Mouse (Mus musculus): Measurements from ENCODE around the gene Fam160b1. TPM values are rescaled to one million over a fixed set of nuclear protein-coding genes. Genes with fewer than 3 reads are reported as not detected.

Gene Fam160b1
- polyA plus RNA-seq, 1 experiment from 2014 or later: 12.7 TPM

- Histone ChIP-seq H3K9me3 (replicated peaks; ENCODE audit: control insufficient read depth, low read length) (no peaks in the 10 kb centered on the region), H3K4me3 (ENCODE audit: low read depth, low read length) (peak overlapping the region; percentile 98), H3K4me1 (ENCODE audit: control insufficient read depth, insufficient read depth, low read length) (peaks cover 40% of the 10 kb centered on the region), H3K27ac (ENCODE audit: low read depth, low read length) (peak overlapping the region; percentile 96), H3K36me3 (ENCODE audit: control insufficient read depth, insufficient read depth, low read length) (no peaks in the 10 kb centered on the region), H3K27me3 (replicated peaks; ENCODE audit: control insufficient read depth, insufficient read depth, low read length) (no peaks in the 10 kb centered on the region), H3K4me2 (ENCODE audit: low read length) (peak overlapping the region; percentile 69), H3K9ac (ENCODE audit: low read length) (peak overlapping the region; percentile 99)
- peak; percentile 69 for DNase-seq (ENCODE audit: low spot score)
- ATAC-seq: peak; percentile 76
- WGBS: 0% methylated on average over 73 of the region's 78 CpGs
Observed at GRCm38 (mm10) chr19:57361131-57361938, 855 bp downstream of the Fam160b1 start.

- H3K9me3 ChIP-seq (replicated peaks; ENCODE audit: control insufficient read depth, low read length): no peaks in the 10 kb centered on the region
- DNase-seq (ENCODE audit: low spot score): no peak
- peak overlapping the region; percentile 98 for H3K4me3 ChIP-seq (ENCODE audit: low read depth, low read length)
- peak overlapping the region; percentile 96; the same call in 1 of the 2 replicates for H3K27ac ChIP-seq (ENCODE audit: low read depth, low read length)
- peak overlapping the region; percentile 99 for H3K9ac ChIP-seq (ENCODE audit: low read length)
- H3K4me1 ChIP-seq (ENCODE audit: control insufficient read depth, insufficient read depth, low read length): peaks cover 43% of the 10 kb centered on the region
- WGBS: 16% methylated on average over 3 of the region's 3 CpGs
- H3K27me3 ChIP-seq (replicated peaks; ENCODE audit: control insufficient read depth, insufficient read depth, low read length): no peaks in the 10 kb centered on the region
- H3K36me3 ChIP-seq (ENCODE audit: control insufficient read depth, insufficient read depth, low read length): no peaks in the 10 kb centered on the region
- no peak for ATAC-seq
- peak overlapping the region; percentile 69 for H3K4me2 ChIP-seq (ENCODE audit: low read length)
Observed at GRCm38 (mm10) chr19:57361939-57362307, 1.4 kb downstream of the Fam160b1 start.

GRCm38 (mm10) chr19:57362586-57362985 is 2.1 kb downstream of the Fam160b1 start:
- Histone ChIP-seq H3K9me3 (replicated peaks; ENCODE audit: control insufficient read depth, low read length) (no peaks in the 10 kb centered on the region), H3K36me3 (ENCODE audit: control insufficient read depth, insufficient read depth, low read length) (no peaks in the 10 kb centered on the region), H3K4me2 (ENCODE audit: low read length) (peak overlapping the region; percentile 69), H3K27me3 (replicated peaks; ENCODE audit: control insufficient read depth, insufficient read depth, low read length) (no peaks in the 10 kb centered on the region), H3K4me1 (ENCODE audit: control insufficient read depth, insufficient read depth, low read length) (peaks cover 44% of the 10 kb centered on the region), H3K27ac (ENCODE audit: low read depth, low read length) (no peak overlapping the region), H3K4me3 (ENCODE audit: low read depth, low read length) (peak overlapping the region; percentile 19), H3K9ac (ENCODE audit: low read length) (peak overlapping the region; percentile 38; the same call in 1 of the 2 replicates)
- 39% methylated on average over 5 of the region's 5 CpGs for WGBS
- DNase-seq (ENCODE audit: low spot score) (no peak), ATAC-seq (no peak)

GRCm38 (mm10) chr19:57363076-57363475 is 2.6 kb downstream of the Fam160b1 start:
- no peaks in the 10 kb centered on the region for H3K27me3 ChIP-seq (replicated peaks; ENCODE audit: control insufficient read depth, insufficient read depth, low read length)
- DNase-seq (ENCODE audit: low spot score) (no peak), ATAC-seq (no peak)
- H3K27ac ChIP-seq (ENCODE audit: low read depth, low read length): no peak overlapping the region
- H3K36me3 ChIP-seq (ENCODE audit: control insufficient read depth, insufficient read depth, low read length): no peaks in the 10 kb centered on the region
- H3K9ac ChIP-seq (ENCODE audit: low read length): peak overlapping the region; percentile 38; the same call in 1 of the 2 replicates
- H3K4me3 ChIP-seq (ENCODE audit: low read depth, low read length): peak overlapping the region; percentile 19
- H3K4me2 ChIP-seq (ENCODE audit: low read length): peak overlapping the region; percentile 69
- no peaks in the 10 kb centered on the region for H3K9me3 ChIP-seq (replicated peaks; ENCODE audit: control insufficient read depth, low read length)
- H3K4me1 ChIP-seq (ENCODE audit: control insufficient read depth, insufficient read depth, low read length): peaks cover 44% of the 10 kb centered on the region
- WGBS: 35% methylated on average over 7 of the region's 7 CpGs

GRCm38 (mm10) chr19:57363538-57363937 is 3.1 kb downstream of the Fam160b1 start:
- H3K4me3 ChIP-seq (ENCODE audit: low read depth, low read length): no peak overlapping the region
- ATAC-seq: no peak
- peaks cover 2% of the 10 kb centered on the region; the same call in 1 of the 2 replicates for H3K36me3 ChIP-seq (ENCODE audit: control insufficient read depth, insufficient read depth, low read length)
- 0 out of 2 replicates have a peak overlapping the region, but pooled peaks have one; percentile 38 for H3K9ac ChIP-seq (ENCODE audit: low read length)
- peak overlapping the region; percentile 69 for H3K4me2 ChIP-seq (ENCODE audit: low read length)
- peaks cover 44% of the 10 kb centered on the region for H3K4me1 ChIP-seq (ENCODE audit: control insufficient read depth, insufficient read depth, low read length)
- DNase-seq (ENCODE audit: low spot score): no peak
- 91% methylated on average over 7 of the region's 7 CpGs for WGBS
- no peaks in the 10 kb centered on the region for H3K27me3 ChIP-seq (replicated peaks; ENCODE audit: control insufficient read depth, insufficient read depth, low read length)
- H3K27ac ChIP-seq (ENCODE audit: low read depth, low read length): no peak overlapping the region
- no peaks in the 10 kb centered on the region for H3K9me3 ChIP-seq (replicated peaks; ENCODE audit: control insufficient read depth, low read length)

- H3K4me1 ChIP-seq (ENCODE audit: control insufficient read depth, insufficient read depth, low read length): peaks cover 40% of the 10 kb centered on the region
- H3K27ac ChIP-seq (ENCODE audit: low read depth, low read length): no peak overlapping the region
- no peaks in the 10 kb centered on the region for H3K27me3 ChIP-seq (replicated peaks; ENCODE audit: control insufficient read depth, insufficient read depth, low read length)
- no peak overlapping the region for H3K4me3 ChIP-seq (ENCODE audit: low read depth, low read length)
- DNase-seq (ENCODE audit: low spot score): no peak
- no peak for ATAC-seq
- no peak overlapping the region for H3K9ac ChIP-seq (ENCODE audit: low read length)
- no peaks in the 10 kb centered on the region for H3K9me3 ChIP-seq (replicated peaks; ENCODE audit: control insufficient read depth, low read length)
- 51% methylated on average over 11 of the region's 11 CpGs for WGBS
- H3K4me2 ChIP-seq (ENCODE audit: low read length): no peak overlapping the region
- H3K36me3 ChIP-seq (ENCODE audit: control insufficient read depth, insufficient read depth, low read length): peaks cover 18% of the 10 kb centered on the region; the same call in 1 of the 2 replicates
Observed at GRCm38 (mm10) chr19:57364942-57365673, 4.6 kb downstream of the Fam160b1 start.

- DNase-seq (ENCODE audit: low spot score) (no peak), ATAC-seq (no peak)
- no peak overlapping the region for H3K9ac ChIP-seq (ENCODE audit: low read length)
- peaks cover 26% of the 10 kb centered on the region for H3K36me3 ChIP-seq (ENCODE audit: control insufficient read depth, insufficient read depth, low read length)
- H3K4me1 ChIP-seq (ENCODE audit: control insufficient read depth, insufficient read depth, low read length): peaks cover 40% of the 10 kb centered on the region
- H3K4me2 ChIP-seq (ENCODE audit: low read length): no peak overlapping the region
- no peaks in the 10 kb centered on the region for H3K9me3 ChIP-seq (replicated peaks; ENCODE audit: control insufficient read depth, low read length)
- no peaks in the 10 kb centered on the region for H3K27me3 ChIP-seq (replicated peaks; ENCODE audit: control insufficient read depth, insufficient read depth, low read length)
- 44% methylated on average over 8 of the region's 8 CpGs for WGBS
- no peak overlapping the region for H3K4me3 ChIP-seq (ENCODE audit: low read depth, low read length)
- H3K27ac ChIP-seq (ENCODE audit: low read depth, low read length): peak overlapping the region; percentile 27; the same call in 1 of the 2 replicates
Observed at GRCm38 (mm10) chr19:57366007-57366406, 5.5 kb downstream of the Fam160b1 start.

GRCm38 (mm10) chr19:57366626-57367025 is 6.1 kb downstream of the Fam160b1 start:
- Histone ChIP-seq H3K9me3 (replicated peaks; ENCODE audit: control insufficient read depth, low read length) (no peaks in the 10 kb centered on the region), H3K27ac (ENCODE audit: low read depth, low read length) (no peak overlapping the region), H3K27me3 (replicated peaks; ENCODE audit: control insufficient read depth, insufficient read depth, low read length) (no peaks in the 10 kb centered on the region), H3K9ac (ENCODE audit: low read length) (no peak overlapping the region), H3K36me3 (ENCODE audit: control insufficient read depth, insufficient read depth, low read length) (peaks cover 32% of the 10 kb centered on the region), H3K4me2 (ENCODE audit: low read length) (no peak overlapping the region), H3K4me3 (ENCODE audit: low read depth, low read length) (no peak overlapping the region), H3K4me1 (ENCODE audit: control insufficient read depth, insufficient read depth, low read length) (peaks cover 40% of the 10 kb centered on the region)
- WGBS: 22% methylated on average over 5 of the region's 5 CpGs
- no peak for DNase-seq (ENCODE audit: low spot score)
- no peak for ATAC-seq
